Mouse (Mus musculus) limb, embryonic 10.5 days (tissue): Measurements from ENCODE around the gene Hpcal4. TPM values are rescaled to one million over a fixed set of nuclear protein-coding genes. Genes with fewer than 3 reads are reported as not detected.

ENCODE experiments used
- DNase-seq: peaks from one replicate; pipeline ENCODE4 v3.0.0-alpha.2; 2017; ENCODE audit warnings: low spot score
- H3K27ac ChIP-seq: fragments of 300-500 bp; sonication (generic); 2 replicates; pipeline ENCODE4 v1.5.1; 2016; ENCODE audit warnings: mild to moderate bottlenecking
- H3K27me3 ChIP-seq: fragments of 300-500 bp; sonication (generic); 2 replicates; pipeline ENCODE4 v1.6.1; 2016; ENCODE audit warnings: low read depth, mild to moderate bottlenecking; ENCODE audit not compliant: poor library complexity, severe bottlenecking
- H3K36me3 ChIP-seq: fragments of 300-500 bp; sonication (generic); 2 replicates; pipeline ENCODE4 v1.6.1; 2016; ENCODE audit warnings: mild to moderate bottlenecking, moderate library complexity
- H3K4me1 ChIP-seq: fragments of 300-500 bp; sonication (generic); 2 replicates; pipeline ENCODE4 v1.6.1; 2016
- H3K4me3 ChIP-seq: fragments of 300-500 bp; sonication (generic); 2 replicates; pipeline ENCODE4 v1.5.1; 2016; ENCODE audit warnings: mild to moderate bottlenecking, moderate library complexity
- H3K9me3 ChIP-seq: fragments of 300-500 bp; sonication (generic); replicated peaks from 2 replicates; pipeline ENCODE4 v1.6.1; 2016; ENCODE audit warnings: mild to moderate bottlenecking
- WGBS: fragments of 180-500 bp; shearing (Covaris S2); methylation state at CpG from one replicate; pipeline ENCODE4 v1.1.7; 2016; 5-methylcytosine and 5-hydroxymethylcytosine counted together
- polyA plus RNA-seq: library from polyadenylated mRNA; unstranded; fragments of >200 nt; fragmentation: Nextera tagmentation; extraction: Ambion mirVana; gene quantifications from 2 replicates; pipeline ENCODE4 v1.2.1, GENCODE M21; 2016

The Hpcal4 gene
- polyA plus RNA-seq, 1 experiment from 2014 or later = 0.28 TPM

DNA sequence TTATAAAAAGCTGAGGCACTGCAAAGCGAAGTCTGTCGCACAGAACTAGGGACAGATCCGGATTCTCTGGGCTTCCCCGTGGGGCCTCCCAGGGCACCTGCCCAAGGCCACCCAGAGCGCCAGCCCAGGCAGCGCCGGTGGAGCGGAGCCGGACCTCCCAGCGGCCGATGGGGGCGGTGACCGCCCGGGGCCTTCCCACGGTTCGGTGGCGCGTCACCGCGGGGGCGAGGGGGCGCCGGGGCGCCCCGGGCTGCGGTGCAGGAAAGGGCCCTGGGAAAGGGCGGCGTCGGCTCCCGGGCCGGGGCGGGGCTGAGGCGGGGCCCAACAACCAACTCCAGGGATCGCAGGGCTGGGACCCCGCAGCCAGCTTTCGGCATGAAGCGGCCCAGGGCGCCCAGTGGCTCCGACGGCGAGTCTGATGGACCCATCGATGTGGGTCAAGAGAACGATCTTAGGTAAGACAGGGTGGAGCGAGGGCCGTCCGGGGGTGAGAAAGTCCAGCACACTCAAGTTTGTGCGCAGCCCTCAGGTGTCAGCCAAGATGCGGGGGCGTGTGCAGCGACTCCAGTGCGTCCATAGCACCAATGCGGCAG is 50.6 kb downstream of the Hpcal4 start, which contains the start of gene Heyl:
Heyl (plus strand) TSS at position 65 of the 593 bp plus-strand sequence.
- Histone ChIP-seq H3K9me3 (no peaks in the 10 kb centered on the region), H3K36me3 (no peaks in the 10 kb centered on the region), H3K4me3 (peak within 1 kb of the TSS; percentile 59), H3K27ac (peak within 1 kb of the TSS; percentile 70), H3K27me3 (peaks cover 92% of the 10 kb centered on the region), H3K4me1 (peaks cover 49% of the 10 kb centered on the region)
- 1% methylated on average over 50 of the region's 52 CpGs for WGBS
- DNase-seq = peak; percentile 57

DNA sequence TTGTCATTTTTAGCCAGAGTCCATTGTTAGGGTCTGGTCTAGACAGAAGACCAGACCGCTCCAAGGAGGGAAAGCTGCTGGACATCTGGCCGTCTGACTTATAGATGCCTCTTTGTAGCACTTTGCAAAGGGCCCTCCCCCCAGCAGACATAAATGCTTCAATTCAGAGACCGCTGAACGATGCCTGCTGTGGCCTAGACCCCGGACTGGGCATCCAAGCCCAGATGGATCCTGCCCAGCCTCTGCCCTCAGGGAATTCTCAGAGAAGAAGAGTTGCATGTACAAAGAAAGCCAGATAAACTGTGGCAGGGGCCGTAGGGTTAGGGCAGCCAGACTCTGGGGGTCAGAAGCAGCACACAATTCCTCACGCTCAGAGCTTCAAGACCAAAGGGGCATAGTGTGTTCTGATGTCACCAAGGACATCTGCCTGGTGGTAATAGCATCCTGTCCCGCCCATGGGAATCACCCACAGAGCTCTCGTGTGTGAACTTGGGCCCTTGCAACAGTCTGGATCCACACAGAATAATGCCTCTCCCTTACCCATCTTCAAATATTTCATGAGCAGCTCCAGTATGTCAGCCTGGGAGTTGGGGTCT is 52.9 kb downstream of the Hpcal4 start:
- WGBS = 72% methylated on average over 9 of the region's 9 CpGs
- Histone ChIP-seq H3K4me3 (no peak overlapping the region), H3K36me3 (no peaks in the 10 kb centered on the region), H3K9me3 (no peaks in the 10 kb centered on the region), H3K27ac (0 out of 2 replicates have a peak overlapping the region, but pooled peaks have one; percentile 4), H3K4me1 (peaks cover 57% of the 10 kb centered on the region), H3K27me3 (peaks cover 91% of the 10 kb centered on the region)
- DNase-seq = no peak

DNA sequence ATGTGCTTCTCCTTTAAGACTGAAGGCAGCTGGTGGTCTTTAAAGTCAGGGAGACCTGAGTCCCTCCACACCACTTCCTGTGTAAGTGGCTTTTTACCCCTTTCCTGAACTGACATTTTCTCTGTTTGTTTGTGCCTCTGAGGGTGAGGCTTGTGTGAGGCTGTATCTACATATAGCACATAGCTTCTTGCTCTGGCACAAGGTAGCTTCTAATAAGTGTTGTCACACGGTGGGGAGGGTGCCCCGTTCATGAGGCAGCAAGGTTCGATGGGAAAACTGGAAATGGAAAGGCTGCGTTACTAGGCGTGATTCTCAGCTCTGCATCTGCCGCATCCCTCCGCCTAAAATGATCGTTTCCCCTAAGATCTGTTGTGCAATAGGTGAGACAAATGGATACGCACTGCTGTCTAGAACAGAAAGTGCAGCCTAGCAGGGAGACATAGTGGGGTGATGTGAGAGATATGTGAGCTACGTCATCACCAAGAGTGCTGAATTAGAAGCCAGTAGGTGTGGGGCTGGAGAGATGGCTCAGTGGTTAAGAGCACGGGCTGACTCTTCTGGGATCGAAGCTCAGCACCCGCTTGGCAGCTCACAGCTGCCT is 53.5 kb downstream of the Hpcal4 start:
- peaks cover 94% of the 10 kb centered on the region for H3K27me3 ChIP-seq
- no peak for DNase-seq
- no peak overlapping the region for H3K27ac ChIP-seq
- H3K36me3 ChIP-seq = no peaks in the 10 kb centered on the region
- 88% methylated on average over 13 of the region's 13 CpGs for WGBS
- H3K9me3 ChIP-seq = no peaks in the 10 kb centered on the region
- peaks cover 57% of the 10 kb centered on the region for H3K4me1 ChIP-seq
- H3K4me3 ChIP-seq = no peak overlapping the region

DNA sequence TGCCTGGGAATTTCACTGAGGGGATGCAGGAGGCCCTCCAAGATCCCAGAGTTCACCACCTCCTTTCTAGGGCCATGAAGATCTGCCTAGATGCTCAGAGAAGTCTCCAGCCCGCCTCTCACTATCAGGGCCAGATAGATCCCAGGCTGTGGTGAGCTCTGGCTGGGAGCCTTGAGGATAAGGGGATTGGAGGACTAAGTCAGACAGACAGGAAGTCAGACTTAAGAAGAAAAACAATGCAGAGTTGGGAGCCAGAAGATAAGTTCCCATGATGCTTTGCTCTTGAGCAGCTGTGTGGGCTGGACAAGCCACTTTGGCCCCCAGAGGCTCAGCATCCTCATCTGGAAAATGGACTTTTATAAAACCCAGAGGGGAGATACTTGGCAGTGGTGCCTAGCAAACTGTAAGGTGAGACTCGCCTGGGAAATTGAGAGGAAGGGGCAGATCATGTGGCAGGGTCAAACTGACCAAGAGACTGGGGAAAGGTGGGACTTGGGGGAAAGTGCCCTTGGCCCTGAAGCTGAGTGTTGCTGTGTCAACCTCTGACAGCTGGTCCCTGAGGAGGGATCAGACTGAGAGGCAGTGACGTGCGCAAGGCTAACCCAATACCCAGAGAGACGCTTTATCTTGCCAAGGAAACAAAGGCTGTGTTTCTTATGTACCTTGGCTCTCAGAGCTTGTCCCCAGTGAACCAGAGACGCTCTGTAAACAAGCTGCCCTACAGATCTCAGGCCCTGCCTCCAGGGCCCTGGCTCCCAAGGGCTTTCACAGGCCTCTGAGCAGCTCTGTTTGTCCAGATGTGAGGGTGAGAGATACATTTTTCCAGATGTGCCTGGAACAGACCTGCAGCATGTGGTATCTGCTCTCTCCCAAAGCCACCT is 54.6 kb downstream of the Hpcal4 start:
- Histone ChIP-seq H3K27ac (peak overlapping the region; percentile 50; the same call in 1 of the 2 replicates), H3K4me1 (peaks cover 57% of the 10 kb centered on the region), H3K27me3 (peaks cover 85% of the 10 kb centered on the region), H3K36me3 (no peaks in the 10 kb centered on the region), H3K4me3 (no peak overlapping the region), H3K9me3 (no peaks in the 10 kb centered on the region)
- no peak for DNase-seq
- WGBS = 74% methylated on average over 6 of the region's 6 CpGs

DNA sequence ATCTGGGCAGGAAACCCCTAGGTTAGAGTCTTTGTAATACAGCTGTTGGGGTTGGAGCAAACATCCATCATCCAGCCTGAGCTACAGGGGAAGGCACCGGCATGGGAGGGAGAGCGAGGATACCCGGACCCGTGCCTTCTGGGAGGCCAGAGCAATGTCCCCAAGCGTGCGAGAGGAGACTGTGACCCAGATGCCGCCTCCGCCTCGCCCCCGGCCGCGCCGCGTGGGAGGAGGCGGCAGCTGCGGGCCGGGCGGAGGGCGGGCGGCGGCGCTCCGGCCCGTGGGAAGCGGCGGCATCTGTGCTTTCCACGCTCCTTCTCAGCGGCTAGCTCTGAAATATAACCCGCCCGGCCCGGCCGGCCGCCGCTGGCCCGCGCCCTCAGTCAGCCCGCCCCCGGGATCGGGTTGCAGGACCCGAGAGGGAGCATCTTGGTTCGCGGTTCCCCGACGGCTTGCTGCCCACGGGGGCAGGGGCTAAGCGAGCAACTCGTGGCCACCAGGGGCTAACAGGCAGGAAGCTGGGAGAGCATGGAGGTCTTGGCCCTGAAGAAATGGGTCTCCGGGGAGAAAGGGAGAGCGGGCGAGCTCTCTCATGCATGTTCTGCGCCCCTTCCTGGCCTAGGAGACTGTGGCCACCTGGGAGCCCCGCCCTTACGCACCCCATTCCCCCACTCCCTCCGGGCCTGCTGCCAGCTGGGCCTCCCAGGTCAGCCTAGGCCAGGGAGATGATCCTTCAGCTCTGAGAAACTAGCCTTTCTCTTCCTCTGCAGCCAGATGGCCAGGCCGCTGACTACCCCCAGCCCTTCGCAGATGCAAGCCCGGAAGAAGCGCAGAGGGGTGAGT is 56.6 kb downstream of the Hpcal4 start:
- Histone ChIP-seq H3K4me1 (peaks cover 51% of the 10 kb centered on the region), H3K36me3 (no peaks in the 10 kb centered on the region), H3K4me3 (peak overlapping the region; percentile 47), H3K27me3 (peaks cover 65% of the 10 kb centered on the region), H3K9me3 (no peaks in the 10 kb centered on the region), H3K27ac (peak overlapping the region; percentile 80)
- peak; percentile 84 for DNase-seq
- 4% methylated on average over 58 of the region's 58 CpGs for WGBS

Other genes with a start within 250 kb of the Hpcal4 start
- 10.1 and 10.7 TPM in 2 replicates for gene Mfsd2a, start 222.0 kb upstream of the Hpcal4 start, polyA plus RNA-seq
- 25.5 and 28.6 TPM in 2 replicates for gene Mycl, start 187.6 kb upstream of the Hpcal4 start, polyA plus RNA-seq
- gene Trit1, start 166.6 kb upstream of the Hpcal4 start, polyA plus RNA-seq = 17.7 and 17.8 TPM in 2 replicates
- 0.16 and 0.29 TPM in 2 replicates for gene Bmp8b, start 78.1 kb upstream of the Hpcal4 start, polyA plus RNA-seq
- gene Oxct2b, start 67.0 kb upstream of the Hpcal4 start, polyA plus RNA-seq = not detected in 2 replicates
- gene Ppie, start 43.3 kb upstream of the Hpcal4 start, polyA plus RNA-seq = 133 and 144 TPM in 2 replicates
- gene Nt5c1a, start 18.3 kb downstream of the Hpcal4 start, polyA plus RNA-seq = not detected in 2 replicates
- 1.8 and 2.2 TPM in 2 replicates for gene Heyl, start 50.3 kb downstream of the Hpcal4 start, polyA plus RNA-seq
- gene Pabpc4, start 79.1 kb downstream of the Hpcal4 start, polyA plus RNA-seq = 54.1 and 64.4 TPM in 2 replicates
- not detected in 2 replicates for gene Oxct2a, start 140.4 kb downstream of the Hpcal4 start, polyA plus RNA-seq
- gene Bmp8a, start 160.0 kb downstream of the Hpcal4 start, polyA plus RNA-seq = 0.19 and 0.24 TPM in 2 replicates